Mouse (Mus musculus) forebrain, embryonic 16.5 days (tissue): ENCODE measurements at regions not wholly inside any gene's neighbourhood (a gene's known extent, or its start where the extent isn't known, plus 50 kb on each side); places are given as distances from the start of the nearest gene placed in this dataset.

Source experiments
- ATAC-seq: fragments of 200-750 bp; cut with Nextera tagmentation; 2 replicates; pipeline ENCODE4 v1.8.0; 2017; ENCODE audit warnings: mild to moderate bottlenecking, moderate library complexity
- H3K27ac ChIP-seq: fragments of 300-500 bp; sonication (generic); 2 replicates; pipeline ENCODE4 v1.5.1; 2014; ENCODE audit warnings: low read length, control low read depth
- H3K27me3 ChIP-seq: fragments of 300-500 bp; sonication (generic); replicated peaks from 2 replicates; pipeline ENCODE4 v1.6.1; 2014; ENCODE audit warnings: low read length; ENCODE audit not compliant: control insufficient read depth, insufficient read depth
- H3K36me3 ChIP-seq: fragments of 300-500 bp; sonication (generic); 2 replicates; pipeline ENCODE4 v1.6.1; 2014; ENCODE audit not compliant: control insufficient read depth, insufficient read depth
- H3K4me1 ChIP-seq: fragments of 300-500 bp; sonication (generic); replicated peaks from 2 replicates; pipeline ENCODE4 v1.6.1; 2014; ENCODE audit warnings: low read length; ENCODE audit not compliant: control insufficient read depth, insufficient read depth
- H3K4me2 ChIP-seq: fragments of 300-500 bp; sonication (generic); 2 replicates; pipeline ENCODE4 v1.6.1; 2014; ENCODE audit warnings: mild to moderate bottlenecking, low read length, control low read depth
- H3K4me3 ChIP-seq: fragments of 300-500 bp; sonication (generic); replicated peaks from 2 replicates; pipeline ENCODE4 v1.5.1; 2014; ENCODE audit warnings: mild to moderate bottlenecking, low read length, control low read depth
- H3K9ac ChIP-seq: fragments of 300-500 bp; sonication (generic); replicated peaks from 2 replicates; pipeline ENCODE4 v1.6.1; 2014; ENCODE audit warnings: low read depth, low read length, control low read depth
- H3K9me3 ChIP-seq: fragments of 300-500 bp; sonication (generic); 2 replicates; pipeline ENCODE4 v1.6.1; 2016; ENCODE audit warnings: low read length; ENCODE audit not compliant: control insufficient read depth
- WGBS: fragments of 180-500 bp; shearing (Covaris S2); extraction: QIAGEN DNeasy Blood & Tissue Kit; methylation state at CpG from one replicate; pipeline ENCODE4 v1.1.7; 2014; 5-methylcytosine and 5-hydroxymethylcytosine counted together

- Histone ChIP-seq H3K4me3 (no peak overlapping the region), H3K27me3 (no peaks in the 10 kb centered on the region), H3K27ac (no peak overlapping the region), H3K9ac (no peak overlapping the region), H3K4me2 (no peak overlapping the region), H3K4me1 (no peaks in the 10 kb centered on the region), H3K36me3 (no peaks in the 10 kb centered on the region), H3K9me3 (no peaks in the 10 kb centered on the region)
- ATAC-seq: no peak
- 93% methylated on average over 4 of the region's 4 CpGs for WGBS
Observed at GRCm38 (mm10) chr10:67661666-67662065, 112.9 kb upstream of the Ado start.

- H3K27me3 ChIP-seq: no peaks in the 10 kb centered on the region
- H3K9me3 ChIP-seq: no peaks in the 10 kb centered on the region
- H3K4me2 ChIP-seq: no peak overlapping the region
- H3K4me1 ChIP-seq: no peaks in the 10 kb centered on the region
- no peak overlapping the region for H3K9ac ChIP-seq
- no peak overlapping the region for H3K27ac ChIP-seq
- H3K36me3 ChIP-seq: no peaks in the 10 kb centered on the region
- WGBS: 85% methylated on average over 4 of the region's 4 CpGs
- ATAC-seq: no peak
- no peak overlapping the region for H3K4me3 ChIP-seq
Observed at GRCm38 (mm10) chr10:67658005-67658545, 109.3 kb upstream of the Ado start.

- no peak for ATAC-seq
- no peaks in the 10 kb centered on the region for H3K27me3 ChIP-seq
- H3K4me2 ChIP-seq: no peak overlapping the region
- no peaks in the 10 kb centered on the region for H3K9me3 ChIP-seq
- no peaks in the 10 kb centered on the region for H3K4me1 ChIP-seq
- no peaks in the 10 kb centered on the region for H3K36me3 ChIP-seq
- H3K9ac ChIP-seq: no peak overlapping the region
- H3K27ac ChIP-seq: no peak overlapping the region
- no peak overlapping the region for H3K4me3 ChIP-seq
- WGBS: 69% methylated on average over 2 of the region's 2 CpGs
Observed at GRCm38 (mm10) chr10:67657305-67657704, 108.5 kb upstream of the Ado start.

- Histone ChIP-seq H3K4me3 (no peak overlapping the region), H3K4me1 (no peaks in the 10 kb centered on the region), H3K4me2 (no peak overlapping the region), H3K27me3 (no peaks in the 10 kb centered on the region), H3K27ac (no peak overlapping the region), H3K9me3 (no peaks in the 10 kb centered on the region), H3K36me3 (no peaks in the 10 kb centered on the region), H3K9ac (no peak overlapping the region)
- ATAC-seq: no peak
- 81% methylated on average over 10 of the region's 10 CpGs for WGBS
Observed at GRCm38 (mm10) chr10:67654518-67654917, 105.8 kb upstream of the Ado start.

DNA sequence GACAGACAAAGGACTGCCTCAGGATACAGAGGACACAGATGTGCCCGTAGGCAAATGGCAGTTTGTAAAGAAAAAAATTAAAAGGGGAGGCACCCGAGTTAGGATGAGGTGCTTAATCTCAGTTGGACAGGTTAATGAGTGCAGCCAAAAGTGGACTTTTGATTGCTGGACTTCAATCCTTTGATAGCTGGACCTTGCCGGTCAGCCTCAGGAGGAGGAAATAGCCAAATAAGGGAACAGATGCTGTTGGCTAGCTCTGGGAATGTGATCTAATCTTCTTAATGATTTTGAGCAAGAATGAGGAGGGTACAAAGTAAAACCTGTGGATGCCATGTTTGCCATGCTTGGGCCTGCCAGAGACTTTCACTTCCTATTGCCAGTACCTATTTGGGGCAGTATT, 103.5 kb upstream of the Ado start:
- no peak overlapping the region for H3K4me2 ChIP-seq
- no peak for ATAC-seq
- no peaks in the 10 kb centered on the region for H3K9me3 ChIP-seq
- H3K27me3 ChIP-seq: no peaks in the 10 kb centered on the region
- no peak overlapping the region for H3K4me3 ChIP-seq
- H3K9ac ChIP-seq: no peak overlapping the region
- H3K4me1 ChIP-seq: peaks cover 4% of the 10 kb centered on the region
- no peak overlapping the region for H3K27ac ChIP-seq
- WGBS: 82% methylated on average over 3 of the region's 3 CpGs
- H3K36me3 ChIP-seq: no peaks in the 10 kb centered on the region

DNA sequence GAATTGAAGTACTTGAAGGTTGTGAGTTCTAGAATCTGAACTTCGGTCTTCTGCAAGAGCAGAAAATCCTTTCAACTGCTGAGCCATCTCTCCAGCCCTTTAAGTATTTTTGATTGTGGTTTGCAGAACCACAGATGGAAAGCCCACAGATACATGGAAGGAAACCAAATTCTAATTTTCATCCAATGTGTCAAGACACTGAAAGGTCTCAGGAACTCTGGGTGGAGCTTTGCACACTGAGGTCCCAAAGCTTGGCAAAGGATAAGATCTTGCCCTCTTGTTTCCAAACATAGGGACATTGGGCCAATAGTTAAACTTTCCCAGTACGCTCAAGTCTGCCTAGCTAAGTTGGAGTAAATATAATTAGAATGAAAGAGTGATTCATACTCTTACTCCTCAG, 102.6 kb upstream of the Ado start:
- Histone ChIP-seq H3K9ac (no peak overlapping the region), H3K27ac (no peak overlapping the region), H3K36me3 (no peaks in the 10 kb centered on the region), H3K4me1 (peaks cover 8% of the 10 kb centered on the region), H3K4me2 (no peak overlapping the region), H3K4me3 (no peak overlapping the region), H3K27me3 (no peaks in the 10 kb centered on the region), H3K9me3 (no peaks in the 10 kb centered on the region)
- no peak for ATAC-seq
- 93% methylated on average over 2 of the region's 2 CpGs for WGBS

GRCm38 (mm10) chr10:67647777-67648727, 99.3 kb upstream of the Ado start:
- H3K4me3 ChIP-seq: 0 out of 2 replicates have a peak overlapping the region, but pooled peaks have one; percentile 5

GRCm38 (mm10) chr10:67646659-67647559, 98.2 kb upstream of the Ado start:
- no peak overlapping the region for H3K9ac ChIP-seq
- H3K27me3 ChIP-seq: no peaks in the 10 kb centered on the region
- H3K27ac ChIP-seq: no peak overlapping the region
- H3K4me1 ChIP-seq: peaks cover 8% of the 10 kb centered on the region
- no peaks in the 10 kb centered on the region for H3K36me3 ChIP-seq
- peak; percentile 33; the same call in 1 of the 2 replicates for ATAC-seq
- WGBS: 10% methylated on average over 14 of the region's 14 CpGs
- peak overlapping the region; percentile 52 for H3K4me2 ChIP-seq
- peak overlapping the region; percentile 29 for H3K4me3 ChIP-seq
- no peaks in the 10 kb centered on the region for H3K9me3 ChIP-seq

More at GRCm38 (mm10) chr10:67647777-67648727, 99.3 kb upstream of the Ado start:
- Histone ChIP-seq H3K27me3 (no peaks in the 10 kb centered on the region), H3K9ac (no peak overlapping the region), H3K4me1 (peaks cover 8% of the 10 kb centered on the region), H3K36me3 (no peaks in the 10 kb centered on the region), H3K9me3 (no peaks in the 10 kb centered on the region), H3K27ac (no peak overlapping the region), H3K4me2 (peak overlapping the region; percentile 52)
- no peak for ATAC-seq
- WGBS: 41% methylated on average over 20 of the region's 20 CpGs

- Histone ChIP-seq H3K36me3 (no peaks in the 10 kb centered on the region), H3K27me3 (no peaks in the 10 kb centered on the region), H3K27ac (no peak overlapping the region), H3K4me1 (peaks cover 8% of the 10 kb centered on the region), H3K4me2 (no peak overlapping the region), H3K9ac (no peak overlapping the region), H3K4me3 (no peak overlapping the region), H3K9me3 (no peaks in the 10 kb centered on the region)
- ATAC-seq: no peak
- 47% methylated on average over 3 of the region's 3 CpGs for WGBS
Observed at GRCm38 (mm10) chr10:67645821-67646220, 97.1 kb upstream of the Ado start.
